Mouse (Mus musculus) cerebellum, postnatal 10 days (tissue): ENCODE measurements at regions not wholly inside any gene's neighbourhood (a gene's known extent, or its start where the extent isn't known, plus 50 kb on each side); places are given as distances from the start of the nearest gene placed in this dataset.

Experiments used
- DNase-seq, 2 experiments: peaks; one replicate each; pipeline ENCODE4 v3.0.0; 2021; ENCODE audit warnings: mixed read lengths in 2 of 2

DNA sequence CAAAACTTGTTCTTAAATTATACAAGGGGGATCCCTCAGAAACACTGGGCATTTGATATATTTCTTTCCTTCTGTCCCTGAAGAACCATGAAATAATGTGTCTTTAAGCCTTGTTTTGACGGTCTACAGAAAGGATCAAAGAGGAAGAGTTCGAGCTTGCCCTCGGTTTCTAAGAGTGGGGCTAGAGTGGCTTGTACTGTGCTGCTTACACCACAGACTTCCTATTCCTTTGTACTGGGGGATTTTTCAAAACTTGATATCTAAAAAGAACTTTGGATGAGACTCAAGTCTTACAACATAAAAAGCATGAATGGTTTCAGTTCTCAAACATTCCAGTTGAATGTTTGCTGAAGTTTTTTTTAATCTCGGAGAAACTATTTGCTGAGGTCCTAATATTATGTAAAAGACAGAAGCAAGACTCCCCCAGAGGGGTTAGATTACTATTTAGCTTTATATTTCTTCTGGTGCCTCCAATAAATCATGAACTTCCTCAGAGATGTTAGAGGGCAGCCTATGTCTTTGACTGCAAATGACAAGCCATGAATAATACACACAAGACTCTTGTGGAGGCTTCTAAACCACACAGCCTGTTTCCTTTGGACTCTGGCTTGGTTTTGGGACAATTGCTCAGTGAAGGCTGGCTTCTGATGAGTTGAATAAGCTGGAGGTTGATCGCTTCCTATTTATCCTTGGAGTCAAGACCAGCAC, 352.0 kb upstream of the Smim15 start:
- DNase-seq: no peak

DNA sequence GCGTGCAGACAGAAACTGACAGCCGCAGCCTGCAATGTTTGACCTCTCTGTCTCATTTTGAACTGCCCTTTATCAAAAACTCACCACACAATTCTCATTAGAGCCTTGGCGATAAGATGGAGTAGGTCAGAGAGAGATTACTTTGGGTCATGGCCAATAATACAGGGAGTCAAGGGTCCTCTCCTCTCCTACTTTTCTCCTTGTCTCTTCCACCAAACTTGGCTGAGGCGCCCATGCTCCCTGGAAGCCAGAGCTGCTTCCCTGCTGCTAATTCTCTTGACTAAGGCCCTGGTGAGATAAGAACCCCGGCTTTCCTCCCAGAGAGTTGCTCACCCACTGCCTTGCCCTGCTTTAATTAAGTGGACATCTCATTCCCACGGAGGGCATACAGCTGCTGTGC, 355.3 kb upstream of the Smim15 start:
- no peak for DNase-seq

DNA sequence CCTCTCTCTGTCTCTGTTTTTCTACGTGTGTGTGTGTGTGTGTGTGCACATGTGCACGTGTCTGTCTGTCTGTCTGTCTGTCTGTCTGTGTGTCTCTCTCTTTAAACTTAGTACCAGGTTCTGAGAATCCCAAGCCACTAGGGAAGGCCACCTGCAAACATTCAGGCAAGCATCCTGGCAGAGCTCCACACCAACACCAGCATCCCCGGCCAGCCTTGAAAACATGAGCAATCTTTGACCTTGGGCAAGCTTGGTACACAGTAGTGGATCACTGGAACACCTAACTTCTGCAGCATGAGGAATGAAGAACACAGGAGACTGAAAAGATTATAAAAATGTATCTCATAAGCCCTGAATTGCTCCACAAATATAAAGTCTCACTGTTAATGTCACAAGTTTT, 359.0 kb upstream of the Smim15 start:
- no peak for DNase-seq

DNA sequence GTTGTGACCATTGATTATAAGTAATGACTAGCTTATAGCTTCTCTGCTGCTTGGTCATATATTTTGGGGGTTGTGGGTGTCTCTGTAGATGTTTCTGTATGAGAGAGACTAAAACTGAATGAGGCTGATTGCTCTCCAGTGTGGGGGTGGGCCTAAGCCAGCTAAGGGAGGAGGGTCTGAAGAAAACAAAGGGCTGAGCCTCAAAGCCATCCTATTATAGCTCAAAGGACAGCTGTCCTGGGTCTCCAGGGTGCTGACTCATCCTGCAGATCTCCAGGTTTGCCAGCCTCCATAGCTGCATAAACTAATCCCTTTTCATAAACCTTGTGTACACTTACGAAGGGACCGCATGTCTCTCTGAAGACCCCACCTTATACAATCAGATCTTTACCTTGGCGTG, 360.3 kb upstream of the Smim15 start:
- DNase-seq: no peak

DNA sequence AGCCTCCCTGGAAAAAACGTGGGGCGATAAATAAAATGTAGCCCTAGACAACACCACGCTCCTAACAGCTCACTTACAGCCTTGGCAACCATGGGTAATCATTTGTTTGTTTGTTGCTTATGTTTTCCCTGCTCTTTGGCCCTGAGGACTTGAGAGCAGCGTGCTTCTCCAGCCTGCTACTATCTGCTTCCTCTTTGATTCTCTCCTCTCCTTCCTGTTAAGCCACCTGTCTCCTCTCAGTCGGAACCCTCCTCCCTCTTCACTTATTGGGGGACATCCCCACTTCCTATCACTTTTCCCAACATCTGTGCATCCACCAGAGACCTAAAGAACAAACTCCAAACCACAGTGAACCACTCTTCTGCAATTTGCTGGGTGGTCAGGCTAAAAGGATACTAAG, 362.5 kb upstream of the Smim15 start:
- no peak for DNase-seq

DNA sequence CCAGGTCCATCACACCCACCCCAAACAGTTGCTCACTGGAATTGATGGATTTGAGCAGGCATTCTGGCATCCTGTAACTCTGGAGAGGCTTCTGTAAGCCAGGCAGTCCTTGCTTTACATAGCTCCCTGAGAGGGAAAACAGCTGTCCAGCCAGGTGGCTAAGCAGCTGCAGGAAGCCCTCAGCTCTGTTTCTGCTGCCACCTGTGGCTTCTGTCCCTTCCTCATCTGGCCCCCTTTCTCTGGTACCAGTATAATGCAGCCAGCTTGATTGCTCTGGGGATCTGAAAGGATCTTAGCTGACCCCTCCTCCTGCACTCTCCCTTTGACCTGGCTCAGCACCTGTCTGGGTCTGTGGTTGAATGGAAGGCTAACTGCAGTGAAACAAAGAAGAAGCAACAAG, 365.4 kb upstream of the Smim15 start:
- DNase-seq: no peak

DNA sequence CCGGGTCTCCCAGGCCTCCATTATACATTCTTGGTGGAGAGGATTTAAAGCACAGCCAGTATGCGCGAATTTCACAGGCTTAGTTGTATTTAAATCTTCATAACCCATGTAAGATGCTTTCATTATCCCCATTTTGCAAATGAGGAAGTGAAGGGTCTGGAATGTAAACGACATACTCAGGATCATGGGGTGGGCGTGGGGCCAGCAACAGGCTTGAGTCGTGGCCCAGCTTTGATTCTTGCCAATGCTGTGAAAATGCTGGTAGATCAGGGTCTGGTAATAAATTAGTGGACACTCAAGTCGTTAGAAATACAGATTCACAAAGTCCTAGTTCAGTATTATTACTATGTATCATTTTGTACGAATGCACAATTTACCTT, 367.2 kb upstream of the Smim15 start:
- peak; percentile 70 to 75 for DNase-seq

DNA sequence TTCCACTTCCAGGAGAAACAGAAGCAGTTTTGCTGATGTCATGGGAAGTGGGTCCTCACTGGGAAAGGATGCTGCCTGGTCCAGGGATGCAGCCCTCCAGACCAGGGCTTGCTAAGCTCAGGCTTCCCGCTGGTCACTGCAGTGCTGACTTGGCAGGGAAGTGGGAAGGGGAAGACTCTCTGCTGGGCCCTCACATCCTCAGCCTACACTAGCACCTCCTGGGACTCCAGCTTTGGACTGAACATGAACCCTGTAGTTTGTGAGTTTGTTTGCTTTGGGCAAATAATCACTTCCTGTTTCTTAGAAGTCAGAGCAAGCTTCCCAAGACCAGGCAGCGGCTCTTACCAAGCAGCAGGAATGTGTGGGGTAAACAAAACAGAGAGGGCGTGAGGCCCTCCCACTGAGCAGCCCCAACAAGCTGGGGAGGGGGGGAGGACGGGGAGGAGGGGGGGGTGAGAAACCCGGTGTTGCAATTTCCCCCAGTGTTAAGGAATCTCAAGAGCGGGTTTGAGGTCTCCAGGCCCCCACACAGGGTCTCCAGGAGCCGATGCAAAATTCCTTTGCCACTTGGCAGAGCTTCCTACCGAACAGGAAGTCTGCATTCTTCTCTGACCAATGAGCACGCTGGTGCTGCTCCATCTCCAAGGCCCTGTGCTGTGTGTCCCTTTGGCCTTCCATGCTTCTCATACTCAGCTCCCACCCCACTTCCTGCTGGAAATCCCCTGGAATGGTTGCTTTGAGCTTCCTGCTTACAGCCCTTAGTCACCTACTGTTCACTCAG, 367.7 kb upstream of the Smim15 start:
- DNase-seq: peak in 1 of 2 experiments; percentile 32

DNA sequence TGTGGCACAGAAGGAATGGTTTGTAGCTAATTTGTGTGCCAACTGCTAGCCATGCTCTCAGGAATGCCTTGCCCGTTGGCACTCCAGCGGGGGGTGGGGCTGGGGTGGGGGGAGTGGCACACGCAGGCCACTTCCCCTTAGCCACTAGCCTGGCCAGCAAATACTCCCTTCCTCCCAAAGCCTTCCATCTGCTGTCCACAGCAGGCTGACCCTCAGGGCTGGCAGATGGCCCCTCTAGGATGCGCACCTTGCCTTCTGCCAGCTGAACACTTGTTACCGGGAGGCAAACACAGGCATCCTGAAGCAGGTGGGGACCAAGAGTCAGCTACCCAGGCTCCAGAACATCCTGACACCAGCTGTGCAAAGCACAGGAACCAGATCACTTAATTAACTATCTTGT, 372.1 kb upstream of the Smim15 start:
- DNase-seq: peak; percentile 77 to 85

DNA sequence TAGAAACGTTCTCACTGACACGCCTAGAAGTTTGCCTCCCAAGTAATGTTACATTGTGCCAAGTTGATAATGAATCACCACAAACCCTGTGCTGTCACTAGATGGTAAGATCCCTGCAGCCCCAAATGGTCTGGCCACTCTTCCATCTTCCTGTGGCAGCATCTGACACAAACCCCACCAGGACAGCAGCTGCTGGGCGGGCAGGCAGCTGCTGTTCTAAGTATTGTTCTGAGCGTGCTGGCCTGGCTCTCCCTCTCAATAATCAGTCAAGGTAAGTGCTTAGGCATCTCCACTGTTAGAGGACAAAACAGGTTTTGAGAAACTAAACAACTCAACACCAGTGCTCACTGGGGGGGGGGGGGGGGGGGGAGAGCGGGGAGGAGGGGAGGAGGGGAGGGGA, 375.7 kb upstream of the Smim15 start:
- no peak for DNase-seq

DNA sequence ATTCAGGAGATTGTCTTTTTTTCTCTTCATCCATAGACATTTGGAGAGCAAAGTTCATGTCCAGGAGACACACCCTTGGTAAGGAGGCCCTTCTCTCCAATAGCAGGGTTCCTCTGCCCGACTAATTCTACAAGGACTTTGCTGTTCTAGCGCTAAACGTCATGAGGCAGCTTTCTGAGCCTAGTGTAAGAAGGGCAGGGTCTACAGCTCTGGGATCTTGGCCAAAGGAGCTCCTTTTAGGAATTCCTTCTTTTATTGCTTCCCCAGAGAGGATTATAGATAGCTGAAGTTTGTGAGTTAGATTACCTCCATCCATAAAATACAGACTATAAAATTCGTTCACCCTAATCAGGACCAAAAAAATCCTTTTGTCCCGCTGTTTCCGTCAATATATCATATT, 378.5 kb upstream of the Smim15 start:
- no peak for DNase-seq

DNA sequence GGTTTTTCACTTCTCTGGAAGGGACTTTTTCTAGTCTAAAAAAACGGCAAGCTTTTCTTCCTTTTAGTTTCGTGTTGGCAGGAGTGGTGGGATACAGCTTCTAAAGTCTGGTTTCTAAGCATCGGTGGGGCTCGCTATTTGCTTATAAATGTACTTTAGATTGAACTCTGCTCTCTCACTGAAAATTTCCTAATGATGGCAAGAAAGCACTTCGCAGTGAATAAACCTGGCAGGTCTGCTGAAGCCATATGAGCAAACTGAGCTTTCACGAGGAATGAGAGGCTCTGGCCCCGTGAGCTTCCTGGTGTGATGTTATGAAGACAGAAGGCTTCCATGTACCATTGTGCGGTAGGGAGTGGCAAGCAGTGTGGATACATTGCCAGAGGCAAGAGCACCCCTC, 380.0 kb upstream of the Smim15 start:
- no peak for DNase-seq

DNA sequence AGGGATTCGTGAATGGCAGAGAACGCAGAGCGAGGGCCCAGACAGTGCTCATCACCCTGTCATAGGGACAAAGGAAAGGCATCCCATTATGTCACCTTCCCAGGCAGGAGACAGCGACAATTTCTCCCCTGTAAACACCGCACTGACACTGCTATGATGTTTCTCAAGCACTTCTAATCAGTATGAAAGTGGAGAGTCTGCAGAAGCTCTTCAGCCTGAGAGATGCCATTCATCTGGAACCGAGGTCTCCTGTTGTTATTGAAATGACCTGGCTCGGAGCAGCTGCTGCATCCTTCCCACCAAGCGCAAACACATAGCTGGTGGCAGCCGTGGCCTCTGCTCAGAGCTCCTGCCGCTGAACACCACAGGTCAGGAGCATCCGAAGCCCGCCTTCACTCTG, 380.5 kb upstream of the Smim15 start:
- peak in 1 of 2 experiments; percentile 15 for DNase-seq

DNA sequence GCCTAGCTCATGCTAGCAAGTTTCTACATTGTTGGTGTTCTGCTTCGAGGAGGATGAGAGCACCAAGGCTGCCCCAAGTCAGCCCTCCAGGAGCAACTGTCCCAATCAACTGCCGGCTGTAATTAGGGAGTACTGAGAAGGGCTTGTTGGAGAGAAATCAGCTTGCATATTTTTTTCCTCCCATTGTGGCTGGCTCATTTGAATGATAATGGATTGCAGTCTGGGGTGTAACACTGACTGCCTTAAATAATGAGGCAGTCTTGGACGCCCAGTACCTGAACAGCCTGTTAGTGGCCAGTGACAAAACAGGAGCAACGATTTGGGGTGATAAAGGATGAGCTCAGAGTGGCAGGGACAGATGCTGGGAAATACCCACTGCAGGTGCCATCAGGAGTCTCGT, 382.8 kb upstream of the Smim15 start:
- DNase-seq: no peak

DNA sequence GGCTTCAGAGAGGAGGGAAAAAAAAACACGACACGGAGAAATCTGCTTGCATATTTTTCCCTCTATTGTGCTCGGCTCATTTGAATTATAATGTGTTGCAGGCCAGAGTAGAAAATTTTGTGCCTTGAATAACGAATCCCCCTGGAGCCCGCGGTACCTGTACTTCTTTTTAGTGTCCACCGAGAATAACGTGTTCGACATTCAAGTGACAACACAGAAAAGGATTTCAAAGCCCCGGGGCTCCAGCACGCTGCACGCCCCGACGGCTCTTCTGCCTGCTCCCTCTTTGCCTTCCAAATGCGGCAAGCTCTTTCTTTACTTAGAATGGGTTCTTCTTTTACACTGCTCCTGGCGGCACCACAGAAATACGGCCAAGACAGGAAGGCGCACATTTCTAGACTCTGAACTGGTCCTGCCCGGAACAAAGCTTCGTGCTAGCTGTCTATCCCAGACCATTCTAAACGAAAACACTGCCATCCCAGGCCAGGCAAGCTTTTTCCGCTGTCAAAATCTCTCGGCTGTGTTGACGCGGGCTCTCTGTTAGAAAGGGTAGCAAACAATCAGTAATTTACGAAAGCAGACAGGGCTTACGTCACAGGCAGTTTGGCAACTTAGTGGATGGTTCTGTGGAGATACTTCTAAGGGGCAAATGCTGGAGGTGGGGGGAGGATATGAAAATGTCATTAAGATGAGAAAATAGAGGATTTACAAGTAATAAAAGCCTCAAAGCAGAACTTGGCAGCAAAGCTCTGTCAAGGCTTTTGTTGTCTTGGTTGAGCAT, 398.2 kb upstream of the Smim15 start:
- peak; percentile 42 to 44 for DNase-seq

DNA sequence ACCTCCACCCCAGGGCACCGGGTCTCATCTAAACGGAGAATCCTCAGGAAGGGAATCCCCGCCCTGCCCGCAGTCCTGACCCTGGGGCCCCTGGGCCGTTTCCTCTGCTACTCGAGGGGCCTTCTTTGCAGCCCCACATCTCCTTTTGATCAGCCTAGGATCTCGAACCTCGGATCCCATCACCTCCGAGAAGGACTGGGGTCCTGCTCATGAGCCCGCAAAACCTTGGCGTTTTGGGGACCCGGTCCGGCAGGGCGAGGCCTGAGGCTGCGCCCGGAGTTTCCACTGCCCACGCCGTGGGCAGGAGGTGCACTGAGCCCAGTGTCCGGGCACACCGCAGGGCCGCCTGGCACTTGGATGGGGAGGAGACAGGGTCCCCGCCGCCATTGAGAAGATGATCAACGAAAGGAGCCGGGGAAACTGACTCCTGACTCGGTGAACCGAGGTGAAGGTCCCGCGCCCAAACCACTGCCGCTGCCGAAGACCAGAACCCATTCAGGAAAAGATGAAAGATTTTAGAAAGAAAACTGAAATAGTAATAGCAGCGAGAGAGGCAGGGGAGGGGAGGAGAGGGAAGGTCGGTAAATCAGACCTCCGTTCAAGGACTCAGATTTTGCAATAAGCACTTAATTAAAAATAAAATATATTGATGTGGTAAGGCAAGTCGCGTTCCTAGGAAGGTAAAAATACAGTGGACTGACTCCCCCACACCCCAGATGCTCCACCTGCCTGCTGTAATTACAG, 399.0 kb upstream of the Smim15 start:
- peak; percentile 32 to 40 for DNase-seq

DNA sequence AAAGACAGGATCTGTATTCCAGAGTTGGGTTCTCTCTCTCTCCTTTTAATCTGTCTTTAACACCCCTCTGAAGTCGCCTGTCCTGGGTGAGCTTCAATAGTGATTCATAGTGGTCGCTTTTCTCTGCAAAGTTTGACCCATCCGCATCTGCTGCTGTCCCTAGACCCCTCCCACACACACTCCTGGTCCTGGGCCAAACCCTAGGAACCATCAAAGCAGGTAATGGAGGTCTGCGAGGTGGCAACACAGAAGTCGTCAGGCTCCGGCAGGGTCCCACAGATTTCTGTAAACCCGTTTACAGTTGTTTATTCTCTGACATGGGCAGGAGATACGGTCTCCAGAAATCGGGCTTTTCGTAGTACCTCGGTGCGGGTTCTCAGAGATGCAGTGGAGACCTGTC, 399.5 kb upstream of the Smim15 start:
- no peak for DNase-seq

DNA sequence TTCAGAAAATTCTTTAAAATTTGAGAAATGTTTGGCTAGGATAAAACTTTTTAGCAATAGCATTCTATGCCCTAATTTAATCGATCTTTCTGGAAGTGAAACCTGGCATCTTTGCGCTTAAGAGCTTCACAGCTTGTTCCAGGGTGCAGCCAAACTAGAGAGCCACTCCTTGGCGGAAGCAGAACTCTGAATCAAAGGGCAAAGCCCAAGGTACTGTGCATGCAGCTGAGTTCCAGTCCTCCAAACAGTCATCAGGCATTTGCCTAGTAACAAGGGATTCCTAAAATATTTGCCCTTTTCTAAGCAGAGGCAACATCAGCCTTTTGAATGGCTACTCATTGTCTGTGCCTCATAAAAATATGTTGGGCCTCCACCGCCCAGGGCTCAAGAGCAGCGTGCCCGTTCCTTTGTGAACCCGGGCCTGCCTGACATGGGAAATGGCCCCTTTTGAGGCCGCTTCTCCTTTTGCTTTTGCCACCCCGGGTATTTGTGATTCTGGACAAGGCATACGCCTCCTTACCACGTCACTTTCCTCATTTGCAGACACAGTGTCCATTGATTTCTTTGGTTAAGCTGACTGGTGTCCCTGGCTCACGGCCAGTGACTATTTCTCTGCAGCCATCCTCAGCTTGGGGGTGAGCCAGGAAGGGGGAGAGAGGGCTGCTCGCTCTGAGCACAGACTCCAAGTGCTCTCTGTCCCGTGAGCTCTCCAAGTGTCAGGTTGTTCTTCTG, 402.2 kb upstream of the Smim15 start:
- peak; percentile 74 to 86 for DNase-seq

DNA sequence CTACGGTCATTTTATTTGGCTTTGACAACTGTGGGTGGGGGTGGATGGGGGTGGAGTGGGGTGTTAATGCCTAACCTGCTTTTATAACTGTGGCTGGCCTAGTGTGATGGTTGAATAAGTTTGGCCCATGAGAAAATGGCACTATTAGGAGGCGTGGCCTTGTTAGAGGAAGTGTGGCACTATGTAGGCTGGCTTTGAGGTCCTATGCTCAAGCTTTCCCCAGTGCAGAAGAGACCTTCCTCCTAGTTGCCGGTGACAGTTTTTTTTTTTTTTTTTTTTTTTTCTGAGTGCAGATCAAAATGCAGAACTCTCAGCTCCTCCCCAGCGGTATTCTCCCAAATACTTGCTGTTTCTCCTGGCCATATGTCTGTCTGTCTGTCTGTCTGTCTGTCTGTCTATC, 404.6 kb upstream of the Smim15 start:
- no peak for DNase-seq

DNA sequence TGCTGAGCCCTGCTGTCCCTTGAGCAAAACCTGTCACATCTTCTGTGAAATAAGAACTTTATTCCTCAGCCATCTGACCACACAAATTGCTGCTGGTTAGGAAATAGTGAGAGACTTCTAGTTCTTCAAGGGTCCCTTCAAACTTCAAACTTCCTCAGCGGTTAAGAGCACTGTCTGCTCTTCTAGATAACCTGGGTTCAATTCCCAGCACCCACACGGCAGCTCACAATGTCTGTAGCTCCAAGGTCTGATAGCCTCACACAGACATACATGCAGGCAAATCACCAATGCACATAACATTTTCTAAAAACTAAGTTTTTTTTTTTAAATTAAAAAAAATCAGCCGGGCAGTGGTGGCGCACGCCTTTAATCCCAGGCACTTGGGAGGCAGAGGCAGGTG, 407.0 kb upstream of the Smim15 start:
- no peak for DNase-seq

DNA sequence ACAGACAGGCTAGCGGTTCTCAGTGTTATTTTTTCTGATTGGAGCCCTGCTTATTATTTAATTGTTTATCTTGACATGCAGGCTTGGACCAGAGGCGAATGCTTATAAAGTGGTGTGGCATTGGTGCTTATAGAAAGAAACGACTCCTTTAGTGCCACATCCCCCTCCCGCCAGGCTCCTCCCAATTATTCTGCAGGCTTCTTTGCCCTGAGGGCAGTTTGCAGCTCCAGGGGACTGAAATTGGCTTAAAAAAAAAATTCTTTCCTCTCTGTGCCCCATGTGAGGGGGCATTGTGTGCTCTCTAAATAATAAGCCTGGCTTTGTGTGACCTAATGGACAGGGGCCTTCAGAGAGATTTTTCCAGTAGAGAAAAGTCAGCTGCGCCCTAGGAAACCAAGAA, 409.1 kb upstream of the Smim15 start:
- no peak for DNase-seq

DNA sequence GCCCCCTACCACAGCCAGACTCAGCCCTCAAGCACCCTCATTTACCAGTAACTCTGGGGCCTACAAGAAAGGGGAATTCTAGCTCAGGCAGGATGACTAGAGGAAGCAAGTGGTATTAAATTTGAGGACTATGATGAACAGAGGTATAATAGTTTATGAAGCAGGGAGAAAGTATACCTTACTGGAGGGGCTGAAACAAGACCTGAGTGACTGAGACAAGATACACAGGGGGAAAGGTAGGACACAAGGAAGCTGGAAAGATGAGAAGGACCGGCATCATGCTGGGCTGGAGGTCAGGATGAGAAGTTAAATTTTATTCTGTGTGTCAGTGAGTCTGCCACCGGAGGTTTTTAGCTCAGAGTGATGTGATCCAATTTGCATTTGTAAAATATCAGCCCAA, 417.2 kb upstream of the Smim15 start:
- no peak for DNase-seq
